Mouse (Mus musculus): ENCODE measurements around the gene Gm48551. TPM values are rescaled to one million over a fixed set of nuclear protein-coding genes. Genes with fewer than 3 reads are reported as not detected.

Gene Gm48551
- polyA plus RNA-seq, 1 experiment from 2014 or later: 3.6 TPM

DNA sequence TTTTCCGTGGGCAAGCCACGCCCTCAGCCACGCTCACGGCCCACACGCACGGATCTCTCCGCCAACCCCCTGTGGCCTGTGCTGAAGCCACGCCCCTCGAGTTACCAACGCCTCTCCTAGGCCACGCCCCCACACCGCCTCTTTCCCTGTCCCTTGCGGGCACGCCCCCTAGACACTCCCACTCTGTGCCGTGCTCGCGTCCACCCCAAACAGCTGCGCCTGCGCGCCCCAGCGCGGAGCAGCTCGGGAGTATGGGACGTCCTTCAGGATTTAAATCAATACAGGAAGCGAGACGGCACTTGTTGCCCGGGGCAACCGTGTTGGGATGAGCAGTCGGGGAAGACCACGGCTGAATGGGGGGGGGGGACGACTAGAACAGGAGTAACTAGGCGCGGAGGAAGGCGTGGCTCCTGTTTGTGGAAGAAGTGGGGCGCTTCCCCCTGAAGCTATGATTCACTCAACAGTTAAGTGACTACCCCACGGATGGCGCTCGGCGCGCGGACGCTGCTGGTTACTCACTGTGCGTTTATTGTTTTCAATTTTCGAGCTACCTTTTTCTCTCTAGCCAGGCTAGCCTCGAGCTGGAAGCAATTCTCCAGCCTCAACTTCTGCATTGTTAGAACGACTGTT is 5.6 kb upstream of the Gm48551 start:
- peak overlapping the region; percentile 76 for H3K27ac ChIP-seq (ENCODE audit: low read depth, low read length)
- peak overlapping the region; percentile 59 for H3K4me2 ChIP-seq (ENCODE audit: low read length)
- H3K4me1 ChIP-seq (ENCODE audit: control insufficient read depth, insufficient read depth, low read length): peaks cover 18% of the 10 kb centered on the region
- H3K36me3 ChIP-seq (ENCODE audit: control insufficient read depth, insufficient read depth, low read length): peaks cover 19% of the 10 kb centered on the region
- WGBS: under 1% methylated on average over 46 of the region's 46 CpGs
- no peaks in the 10 kb centered on the region for H3K27me3 ChIP-seq (replicated peaks; ENCODE audit: control insufficient read depth, insufficient read depth, low read length)
- DNase-seq (ENCODE audit: low spot score) (peak; percentile 100), ATAC-seq (peak; percentile 97)
- no peaks in the 10 kb centered on the region for H3K9me3 ChIP-seq (replicated peaks; ENCODE audit: control insufficient read depth, low read length)
- peak overlapping the region; percentile 78 for H3K4me3 ChIP-seq (ENCODE audit: low read depth, low read length)
- H3K9ac ChIP-seq (ENCODE audit: low read length): peak overlapping the region; percentile 94

DNA sequence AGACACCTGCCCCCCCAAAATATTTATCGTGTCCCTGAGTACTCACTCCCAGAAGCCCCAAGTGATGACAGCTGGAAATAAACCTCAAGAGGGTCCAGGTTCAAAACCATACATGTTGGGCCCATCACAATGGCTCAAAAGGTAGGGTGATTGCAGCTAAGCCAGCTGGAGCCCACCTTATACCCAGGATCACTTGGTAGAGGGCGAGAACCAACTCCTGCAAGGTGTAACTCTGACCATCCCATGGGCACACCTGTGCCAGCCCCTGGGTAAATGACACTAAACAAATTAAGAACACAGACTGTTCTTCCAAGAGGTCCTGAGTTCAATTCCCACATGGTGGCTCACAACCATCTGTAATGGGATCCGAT is 5.1 kb upstream of the Gm48551 start:
- WGBS: 59% methylated on average over 3 of the region's 3 CpGs
- Histone ChIP-seq H3K36me3 (ENCODE audit: control insufficient read depth, insufficient read depth, low read length) (peaks cover 14% of the 10 kb centered on the region), H3K27me3 (replicated peaks; ENCODE audit: control insufficient read depth, insufficient read depth, low read length) (no peaks in the 10 kb centered on the region), H3K4me1 (ENCODE audit: control insufficient read depth, insufficient read depth, low read length) (peaks cover 18% of the 10 kb centered on the region), H3K9me3 (replicated peaks; ENCODE audit: control insufficient read depth, low read length) (no peaks in the 10 kb centered on the region), H3K4me2 (ENCODE audit: low read length) (peak overlapping the region; percentile 59), H3K27ac (ENCODE audit: low read depth, low read length) (peak overlapping the region; percentile 76), H3K9ac (ENCODE audit: low read length) (peak overlapping the region; percentile 59), H3K4me3 (ENCODE audit: low read depth, low read length) (peak overlapping the region; percentile 78)
- DNase-seq (ENCODE audit: low spot score): no peak
- no peak for ATAC-seq

DNA sequence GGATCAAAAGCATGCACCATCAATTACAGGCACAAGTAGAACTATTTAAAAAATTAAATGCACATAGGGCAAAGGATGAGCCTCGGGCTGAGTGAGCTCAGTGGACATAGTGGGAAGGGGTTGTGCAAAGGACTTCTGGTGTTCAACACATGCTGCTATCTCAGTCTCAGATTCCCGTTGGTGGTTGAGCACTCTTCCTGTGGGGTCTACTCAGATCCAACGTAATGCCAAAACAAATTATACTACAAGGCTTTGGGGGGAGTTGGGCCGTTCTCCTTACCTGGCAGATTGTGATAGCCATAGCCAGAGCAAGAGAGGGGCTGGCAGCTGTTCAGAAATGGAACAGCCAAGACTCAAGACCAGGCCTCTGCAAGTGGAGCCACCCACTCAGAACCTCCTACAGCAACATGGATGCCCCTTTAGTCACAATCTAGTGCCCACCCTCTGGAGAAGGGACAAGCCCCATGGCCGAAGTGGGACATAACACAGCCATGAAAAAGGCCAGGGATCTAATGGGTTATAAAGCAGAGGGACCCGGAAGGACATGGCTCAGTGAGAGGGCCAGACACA is 4.4 kb upstream of the Gm48551 start:
- H3K4me1 ChIP-seq (ENCODE audit: control insufficient read depth, insufficient read depth, low read length): peaks cover 18% of the 10 kb centered on the region
- H3K36me3 ChIP-seq (ENCODE audit: control insufficient read depth, insufficient read depth, low read length): 0 out of 2 replicates have a peak, but pooled peaks cover 8% of the 10 kb centered on the region
- H3K4me2 ChIP-seq (ENCODE audit: low read length): no peak overlapping the region
- WGBS: 90% methylated on average over 6 of the region's 6 CpGs
- H3K9me3 ChIP-seq (replicated peaks; ENCODE audit: control insufficient read depth, low read length): no peaks in the 10 kb centered on the region
- no peaks in the 10 kb centered on the region for H3K27me3 ChIP-seq (replicated peaks; ENCODE audit: control insufficient read depth, insufficient read depth, low read length)
- H3K9ac ChIP-seq (ENCODE audit: low read length): no peak overlapping the region
- DNase-seq (ENCODE audit: low spot score) (no peak), ATAC-seq (no peak)
- no peak overlapping the region for H3K27ac ChIP-seq (ENCODE audit: low read depth, low read length)
- H3K4me3 ChIP-seq (ENCODE audit: low read depth, low read length): no peak overlapping the region

DNA sequence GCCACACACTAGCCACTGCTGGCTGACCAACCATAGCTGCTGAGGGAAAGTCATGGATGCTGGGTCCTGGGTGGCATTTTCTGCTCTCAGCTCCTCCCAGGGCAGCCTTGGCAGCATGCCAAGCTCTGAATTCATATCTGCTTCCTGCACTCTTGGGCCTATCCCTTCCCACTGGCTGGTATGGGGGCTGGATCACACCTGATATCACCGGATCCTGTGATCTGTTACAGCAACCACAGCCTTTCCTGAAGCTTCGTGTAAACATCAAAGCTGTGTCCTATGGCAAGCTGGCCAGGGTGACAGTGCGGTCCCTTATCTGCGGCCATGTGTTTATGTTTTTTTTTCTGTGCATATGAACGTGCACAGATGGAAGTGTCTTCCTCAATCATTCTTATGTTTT is 2.2 kb upstream of the Gm48551 start:
- H3K9ac ChIP-seq (ENCODE audit: low read length): no peak overlapping the region
- 90% methylated on average over 5 of the region's 5 CpGs for WGBS
- ATAC-seq: no peak

DNA sequence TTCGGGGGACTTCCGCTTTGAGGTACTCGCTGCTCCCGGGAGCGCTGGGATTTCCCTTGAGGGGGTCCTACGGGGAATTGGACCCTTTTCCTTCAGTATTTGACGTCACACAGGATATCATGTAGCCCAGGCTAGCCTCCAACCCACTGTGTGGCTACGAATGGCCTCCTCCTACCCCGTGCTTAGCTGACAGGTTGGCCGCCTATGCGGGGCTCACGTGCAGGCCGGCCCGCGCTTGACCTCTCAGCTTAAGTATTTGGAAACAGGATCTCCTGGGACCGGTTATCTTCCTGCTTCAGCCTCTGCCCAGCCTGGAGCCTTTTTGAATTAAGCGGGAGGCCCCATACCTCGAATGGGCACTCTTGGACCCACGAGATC is 328 bp downstream of the Gm48551 start:
- Histone ChIP-seq H3K36me3 (ENCODE audit: control insufficient read depth, insufficient read depth, low read length) (peaks cover 35% of the 10 kb centered on the region), H3K4me1 (ENCODE audit: control insufficient read depth, insufficient read depth, low read length) (peaks cover 7% of the 10 kb centered on the region), H3K4me2 (ENCODE audit: low read length) (peak overlapping the region; percentile 79), H3K27ac (ENCODE audit: low read depth, low read length) (peak overlapping the region; percentile 81), H3K27me3 (replicated peaks; ENCODE audit: control insufficient read depth, insufficient read depth, low read length) (no peaks in the 10 kb centered on the region), H3K9ac (ENCODE audit: low read length) (peak overlapping the region; percentile 77), H3K9me3 (replicated peaks; ENCODE audit: control insufficient read depth, low read length) (no peaks in the 10 kb centered on the region), H3K4me3 (ENCODE audit: low read depth, low read length) (peak overlapping the region; percentile 77)
- DNase-seq (ENCODE audit: low spot score) (no peak), ATAC-seq (peak; percentile 24)
- 2% methylated on average over 19 of the region's 19 CpGs for WGBS

More for the DNA sequence above, 2.2 kb upstream of the Gm48551 start:
- Histone ChIP-seq H3K9me3 (replicated peaks; ENCODE audit: control insufficient read depth, low read length) (no peaks in the 10 kb centered on the region), H3K4me1 (ENCODE audit: control insufficient read depth, insufficient read depth, low read length) (peaks cover 16% of the 10 kb centered on the region), H3K27ac (ENCODE audit: low read depth, low read length) (no peak overlapping the region), H3K36me3 (ENCODE audit: control insufficient read depth, insufficient read depth, low read length) (peaks cover 13% of the 10 kb centered on the region), H3K4me2 (ENCODE audit: low read length) (no peak overlapping the region), H3K27me3 (replicated peaks; ENCODE audit: control insufficient read depth, insufficient read depth, low read length) (no peaks in the 10 kb centered on the region), H3K4me3 (ENCODE audit: low read depth, low read length) (no peak overlapping the region)
- DNase-seq (ENCODE audit: low spot score): no peak

DNA sequence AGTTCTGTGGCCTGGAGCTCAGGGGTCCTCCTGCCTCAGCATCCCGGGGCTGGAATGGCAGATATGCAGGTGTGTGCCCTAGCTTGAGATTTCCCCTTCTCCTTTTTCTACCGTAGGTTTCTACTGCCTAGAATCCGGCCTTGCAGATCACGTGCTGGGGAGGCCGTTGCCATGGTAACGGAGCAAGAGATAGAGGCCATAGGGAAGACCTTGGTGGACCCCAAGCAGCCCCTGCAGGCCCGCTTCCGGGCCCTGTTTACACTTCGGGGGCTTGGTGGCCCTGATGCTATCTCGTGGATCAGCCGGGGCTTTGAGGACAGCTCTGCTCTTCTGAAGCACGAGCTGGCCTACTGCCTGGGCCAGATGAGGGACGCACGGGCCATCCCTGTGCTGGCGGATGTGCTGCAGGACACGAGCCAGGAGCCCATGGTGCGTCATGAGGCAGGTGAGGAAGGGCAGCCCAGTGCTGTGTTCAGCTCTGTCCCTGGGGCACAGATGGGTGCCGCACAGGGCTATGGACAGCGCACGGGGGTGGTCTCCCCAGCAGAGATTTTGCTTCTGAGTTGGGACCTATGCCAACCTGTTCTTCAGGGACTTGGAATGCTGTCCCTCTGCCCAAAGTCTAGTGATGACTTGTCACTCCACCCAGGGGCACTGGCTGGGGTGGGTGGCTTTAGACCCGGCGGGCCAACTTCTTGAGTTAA is 1.5 kb downstream of the Gm48551 start:
- ATAC-seq: no peak
- DNase-seq (ENCODE audit: low spot score): no peak
- 83% methylated on average over 22 of the region's 22 CpGs for WGBS

DNA sequence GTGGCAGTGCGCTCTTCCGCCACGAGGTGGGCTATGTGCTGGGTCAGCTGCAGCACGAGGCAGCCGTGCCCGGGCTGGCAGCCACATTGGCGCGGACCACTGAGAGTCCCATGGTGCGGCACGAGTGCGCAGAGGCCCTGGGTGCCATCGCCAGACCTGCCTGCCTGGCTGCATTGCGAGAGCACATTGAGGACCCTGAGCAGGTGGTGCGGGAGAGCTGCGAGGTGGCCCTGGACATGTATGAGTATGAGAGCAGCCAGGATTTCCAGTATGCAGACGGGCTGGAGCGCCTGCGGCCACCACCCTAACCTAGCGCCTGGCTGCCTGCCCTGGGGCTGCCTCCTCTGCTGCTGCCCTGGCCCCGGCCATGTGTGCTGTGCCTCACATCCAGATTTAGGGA is 3.5 kb downstream of the Gm48551 start:
- DNase-seq (ENCODE audit: low spot score) (no peak), ATAC-seq (no peak)
- H3K4me1 ChIP-seq (ENCODE audit: control insufficient read depth, insufficient read depth, low read length): peaks cover 7% of the 10 kb centered on the region
- no peak overlapping the region for H3K4me2 ChIP-seq (ENCODE audit: low read length)
- no peaks in the 10 kb centered on the region for H3K9me3 ChIP-seq (replicated peaks; ENCODE audit: control insufficient read depth, low read length)
- no peak overlapping the region for H3K9ac ChIP-seq (ENCODE audit: low read length)
- 96% methylated on average over 20 of the region's 20 CpGs for WGBS
- no peaks in the 10 kb centered on the region for H3K27me3 ChIP-seq (replicated peaks; ENCODE audit: control insufficient read depth, insufficient read depth, low read length)
- peaks cover 38% of the 10 kb centered on the region for H3K36me3 ChIP-seq (ENCODE audit: control insufficient read depth, insufficient read depth, low read length)
- H3K27ac ChIP-seq (ENCODE audit: low read depth, low read length): no peak overlapping the region
- H3K4me3 ChIP-seq (ENCODE audit: low read depth, low read length): no peak overlapping the region

More for the DNA sequence above, 1.5 kb downstream of the Gm48551 start:
- Histone ChIP-seq H3K27me3 (replicated peaks; ENCODE audit: control insufficient read depth, insufficient read depth, low read length) (no peaks in the 10 kb centered on the region), H3K27ac (ENCODE audit: low read depth, low read length) (no peak overlapping the region), H3K4me2 (ENCODE audit: low read length) (peak overlapping the region; percentile 79), H3K9ac (ENCODE audit: low read length) (0 out of 2 replicates have a peak overlapping the region, but pooled peaks have one; percentile 77), H3K4me3 (ENCODE audit: low read depth, low read length) (no peak overlapping the region; the same call in 1 of the 2 replicates), H3K36me3 (ENCODE audit: control insufficient read depth, insufficient read depth, low read length) (peaks cover 36% of the 10 kb centered on the region), H3K4me1 (ENCODE audit: control insufficient read depth, insufficient read depth, low read length) (peaks cover 7% of the 10 kb centered on the region), H3K9me3 (replicated peaks; ENCODE audit: control insufficient read depth, low read length) (no peaks in the 10 kb centered on the region)

DNA sequence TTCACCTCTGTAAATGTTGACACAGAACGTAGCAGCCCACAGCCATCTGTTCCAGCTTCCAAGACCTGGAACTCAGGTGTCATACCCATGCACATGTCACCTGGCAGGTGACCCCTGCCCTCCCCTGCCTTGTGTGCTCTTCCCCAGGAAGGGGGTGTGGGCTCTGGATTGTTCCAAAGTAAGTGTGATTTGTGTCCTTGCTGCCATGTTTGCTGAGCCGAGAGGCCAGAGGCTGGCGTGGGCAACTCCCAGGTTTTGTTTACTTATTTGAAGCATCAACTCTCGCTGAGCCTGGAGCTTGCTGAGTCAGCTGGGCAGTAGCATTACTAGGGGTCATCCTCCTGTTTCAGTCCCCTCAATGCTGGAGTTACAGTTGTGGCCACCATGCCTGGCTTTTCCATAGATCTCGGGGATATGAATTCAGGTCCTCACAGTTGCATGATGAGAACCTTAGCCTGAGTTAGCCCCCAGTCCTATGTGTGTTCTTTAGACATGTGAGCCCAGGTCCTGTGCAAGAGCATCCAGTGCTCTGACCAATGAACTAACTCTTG is 4.3 kb downstream of the Gm48551 start, which contains the start of gene Gm48552:
Gene Gm48552 (plus strand): TSS at position 501 of the 551 bp plus-strand sequence.
- no peaks in the 10 kb centered on the region for H3K27me3 ChIP-seq (replicated peaks; ENCODE audit: control insufficient read depth, insufficient read depth, low read length)
- no peak within 1 kb of the TSS for H3K4me2 ChIP-seq (ENCODE audit: low read length)
- ATAC-seq (no peak), DNase-seq (ENCODE audit: low spot score) (no peak)
- H3K9me3 ChIP-seq (replicated peaks; ENCODE audit: control insufficient read depth, low read length): no peaks in the 10 kb centered on the region
- no peak within 1 kb of the TSS for H3K4me3 ChIP-seq (ENCODE audit: low read depth, low read length)
- H3K4me1 ChIP-seq (ENCODE audit: control insufficient read depth, insufficient read depth, low read length): peaks cover 7% of the 10 kb centered on the region
- no peak within 1 kb of the TSS for H3K9ac ChIP-seq (ENCODE audit: low read length)
- H3K36me3 ChIP-seq (ENCODE audit: control insufficient read depth, insufficient read depth, low read length): peaks cover 38% of the 10 kb centered on the region
- 88% methylated on average over 5 of the region's 5 CpGs for WGBS
- H3K27ac ChIP-seq (ENCODE audit: low read depth, low read length): no peak within 1 kb of the TSS

All from forebrain, embryonic 14.5 days (tissue).